Mouse (Mus musculus) embryonic stem cell, embryonic (primary cell): Measurements from ENCODE around the gene Pakap.

Source experiments
- CTCF ChIA-PET, 4 experiments: fragments of 300-600 bp in 2 of 4; fragments of 350-600 bp in 2 of 4; sonication (Branson Sonifier 250); formaldehyde crosslinking; loops; one replicate each; lab custom pipeline; 2022; ENCODE audit warnings: inconsistent platforms in 2 of 4; lab: Charles Lee
- POLR2A ChIA-PET, 4 experiments: fragments of 300-600 bp in 2 of 4; fragments of 350-600 bp in 2 of 4; sonication (Branson Sonifier 250); formaldehyde crosslinking; loops; one replicate each; lab custom pipeline; 2022; ENCODE audit warnings: antibody characterized with exemption in 4 of 4, inconsistent platforms in 1 of 4; lab: Charles Lee

Pakap gene

GRCm38 (mm10) chr4:57802411-57802810 lies 234.4 kb downstream of the Pakap start:
- ChIA-PET CTCF (no interaction called here), POLR2A (interaction anchor here in 3 of 4 experiments (0.9 to 1.4 kb wide), 4 partner anchors 17 to 44 kb away, joined by 3 to 9 read pairs (median 5); no protein-coding TSS in a partner anchor)

- ChIA-PET CTCF (interaction anchor here in 1 of 4 experiments (0.5 kb wide), 1 partner anchor 153 kb away, joined by 7 read pairs; no protein-coding TSS in a partner anchor), POLR2A (interaction anchor here in 2 of 4 experiments (0.9 to 1.8 kb wide), 2 partner anchors 10 kb away, joined by 4 to 7 read pairs; no protein-coding TSS in a partner anchor)
Observed at GRCm38 (mm10) chr4:57804902-57805301, 236.9 kb downstream of the Pakap start.

- CTCF ChIA-PET = interaction anchor here in 2 of 4 experiments (0.6 to 1.2 kb wide), 2 partner anchors 14 to 445 kb away, joined by 3 to 4 read pairs; no protein-coding TSS in a partner anchor
- POLR2A ChIA-PET = interaction anchor here in 2 of 4 experiments (0.7 to 2.3 kb wide), 20 partner anchors 9 to 107 kb away, joined by 3 to 10 read pairs (median 3); no protein-coding TSS in a partner anchor
Observed at GRCm38 (mm10) chr4:57809449-57809848, 241.5 kb downstream of the Pakap start.

GRCm38 (mm10) chr4:57812075-57812474 lies 244.1 kb downstream of the Pakap start:
- CTCF ChIA-PET = interaction anchor here in 2 of 4 experiments (0.9 to 1.2 kb wide), 2 partner anchors 84 to 138 kb away, joined by 3 to 6 read pairs; no protein-coding TSS in a partner anchor
- POLR2A ChIA-PET = interaction anchor here in 3 of 4 experiments (0.7 to 3.2 kb wide), 16 partner anchors 9 to 144 kb away, joined by 3 to 24 read pairs (median 5); partner anchors contain the start of gene Txn1 (in 1 of the 3)

GRCm38 (mm10) chr4:57812916-57813575 lies 245.1 kb downstream of the Pakap start:
- ChIA-PET CTCF (interaction anchor here in 2 of 4 experiments (0.7 to 1.2 kb wide), 4 partner anchors 20 to 139 kb away, joined by 3 to 11 read pairs (median 6); no protein-coding TSS in a partner anchor), POLR2A (interaction anchor here (0.5 to 3.2 kb wide), 30 partner anchors 8 to 417 kb away, joined by 3 to 24 read pairs (median 4); partner anchors contain the start of genes Pakap (in 1 of the 4) and Txn1 (in 1 of the 4))

GRCm38 (mm10) chr4:57813576-57813945 lies 245.6 kb downstream of the Pakap start:
- CTCF ChIA-PET = interaction anchor here in 2 of 4 experiments (0.7 kb wide), 3 partner anchors 19 to 88 kb away, joined by 3 to 11 read pairs (median 5); no protein-coding TSS in a partner anchor
- POLR2A ChIA-PET = interaction anchor here (0.5 to 3.2 kb wide), 21 partner anchors 15 to 246 kb away, joined by 3 to 24 read pairs (median 4); partner anchors contain the start of genes Pakap (in 1 of the 4) and Txn1 (in 1 of the 4)

GRCm38 (mm10) chr4:57815355-57815754 lies 247.4 kb downstream of the Pakap start:
- POLR2A ChIA-PET = interaction anchor here in 2 of 4 experiments (1.0 to 1.7 kb wide), 5 partner anchors 9 to 47 kb away, joined by 3 to 7 read pairs (median 5); no protein-coding TSS in a partner anchor
- CTCF ChIA-PET = no interaction called here

GRCm38 (mm10) chr4:57816146-57816545 lies 248.2 kb downstream of the Pakap start:
- ChIA-PET POLR2A (interaction anchor here in 2 of 4 experiments (1.0 to 1.7 kb wide), 8 partner anchors 8 to 46 kb away, joined by 3 to 7 read pairs (median 4); no protein-coding TSS in a partner anchor), CTCF (no interaction called here)

GRCm38 (mm10) chr4:57820839-57821374 lies 252.9 kb downstream of the Pakap start:
- ChIA-PET POLR2A (interaction anchor here in 3 of 4 experiments (0.5 to 5.9 kb wide), 19 partner anchors 8 to 136 kb away, joined by 3 to 30 read pairs (median 4); partner anchors contain the start of gene Txn1 (in 1 of the 3)), CTCF (interaction anchor here in 1 of 4 experiments (0.6 kb wide), 1 partner anchor 15 kb away, joined by 5 read pairs; no protein-coding TSS in a partner anchor)

- ChIA-PET POLR2A (interaction anchor here (0.7 to 5.9 kb wide), 17 partner anchors 9 to 135 kb away, joined by 3 to 30 read pairs (median 4); partner anchors contain the start of gene Txn1 (in 1 of the 4)), CTCF (interaction anchor here in 2 of 4 experiments (0.6 kb wide), 2 partner anchors 9 to 16 kb away, joined by 3 to 5 read pairs; no protein-coding TSS in a partner anchor)
Observed at GRCm38 (mm10) chr4:57821556-57822356, 253.8 kb downstream of the Pakap start.

- CTCF ChIA-PET = interaction anchor here in 1 of 4 experiments (0.6 kb wide), 1 partner anchor 8 kb away, joined by 3 read pairs; no protein-coding TSS in a partner anchor
Observed at GRCm38 (mm10) chr4:57822641-57823040, 254.7 kb downstream of the Pakap start.

GRCm38 (mm10) chr4:57824626-57825240 lies 256.8 kb downstream of the Pakap start:
- ChIA-PET CTCF (interaction anchor here in 1 of 4 experiments (0.6 kb wide), 1 partner anchor 736 kb away, joined by 3 read pairs; no protein-coding TSS in a partner anchor), POLR2A (interaction anchor here in 2 of 4 experiments (0.7 to 5.9 kb wide), 4 partner anchors 9 to 59 kb away, joined by 3 to 30 read pairs (median 4); no protein-coding TSS in a partner anchor)

More at GRCm38 (mm10) chr4:57822641-57823040, 254.7 kb downstream of the Pakap start:
- POLR2A ChIA-PET = interaction anchor here in 3 of 4 experiments (0.7 to 5.9 kb wide), 6 partner anchors 8 to 134 kb away, joined by 3 to 30 read pairs (median 4); partner anchors contain the start of gene Txn1 (in 1 of the 3)

GRCm38 (mm10) chr4:57826272-57826671 lies 258.3 kb downstream of the Pakap start:
- CTCF ChIA-PET = no interaction called here

GRCm38 (mm10) chr4:57829131-57829530 lies 261.2 kb downstream of the Pakap start:
- POLR2A ChIA-PET = interaction anchor here in 2 of 4 experiments (0.8 to 1.4 kb wide), 8 partner anchors 16 to 154 kb away, joined by 3 to 4 read pairs (median 3); no protein-coding TSS in a partner anchor
- CTCF ChIA-PET = no interaction called here

More at GRCm38 (mm10) chr4:57826272-57826671, 258.3 kb downstream of the Pakap start:
- POLR2A ChIA-PET = interaction anchor here in 2 of 4 experiments (0.5 to 1.4 kb wide), 4 partner anchors 8 to 57 kb away, joined by 3 to 6 read pairs (median 4); no protein-coding TSS in a partner anchor

- ChIA-PET CTCF (interaction anchor here in 1 of 4 experiments (0.6 kb wide), 1 partner anchor 439 kb away, joined by 7 read pairs; no protein-coding TSS in a partner anchor), POLR2A (interaction anchor here in 1 of 4 experiments (0.6 to 1.5 kb wide), 6 partner anchors 8 to 126 kb away, joined by 3 to 8 read pairs (median 4); partner anchors contain the start of gene Txn1)
Observed at GRCm38 (mm10) chr4:57829740-57830139, 261.8 kb downstream of the Pakap start.

GRCm38 (mm10) chr4:57832318-57832717 lies 264.3 kb downstream of the Pakap start:
- ChIA-PET POLR2A (interaction anchor here in 1 of 4 experiments (6.8 kb wide), 1 partner anchor 16 kb away, joined by 121 read pairs; no protein-coding TSS in a partner anchor), CTCF (interaction anchor here in 1 of 4 experiments (0.6 to 0.7 kb wide), 2 partner anchors 14 to 19 kb away, joined by 3 read pairs; no protein-coding TSS in a partner anchor)
